Mouse (Mus musculus): ENCODE measurements around the gene Xab2. TPM values are rescaled to one million over a fixed set of nuclear protein-coding genes. Genes with fewer than 3 reads are reported as not detected.

The Xab2 gene
- polyA plus RNA-seq, 1 experiment = 128 TPM

DNA sequence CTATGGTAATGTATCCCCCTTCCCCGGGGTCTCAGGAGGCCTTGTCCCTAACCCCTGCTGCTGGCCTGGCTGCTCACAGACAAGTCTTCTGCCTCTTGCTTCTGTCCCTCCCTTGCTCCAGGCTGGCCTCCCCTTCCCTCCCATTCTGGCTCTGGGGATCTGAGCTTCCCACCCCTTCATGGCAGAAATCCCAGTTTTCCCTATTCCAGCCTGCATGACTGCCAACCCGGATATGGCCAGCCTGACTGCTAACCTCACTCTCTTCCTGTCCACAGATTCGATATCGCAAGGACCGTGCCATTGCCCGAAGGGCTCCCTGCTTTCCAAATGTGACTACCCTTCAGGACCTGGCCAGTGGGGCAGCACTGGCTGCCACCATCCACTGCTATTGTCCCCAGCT, 20.7 kb downstream of the Xab2 start:
- Histone ChIP-seq H3K36me3 (ENCODE audit: control insufficient read depth, insufficient read depth, low read length) (no peaks in the 10 kb centered on the region), H3K27me3 (ENCODE audit: control insufficient read depth, insufficient read depth, low read length) (no peaks in the 10 kb centered on the region), H3K27ac (ENCODE audit: control insufficient read depth, insufficient read depth, low read length) (no peak overlapping the region), H3K4me3 (ENCODE audit: control insufficient read depth, insufficient read depth, low read length) (no peak overlapping the region), H3K4me1 (replicated peaks; ENCODE audit: control insufficient read depth, insufficient read depth, low read length) (no peaks in the 10 kb centered on the region)
- no peak for DNase-seq
- TF ChIP-seq CTCF (IDR thresholded peaks at IDR 0.05; ENCODE audit: borderline replicate concordance, control insufficient read depth, extremely low read depth, insufficient read depth, low read length, poor library complexity) = no peak
- no peak for TF ChIP-seq POLR2A (IDR thresholded peaks at IDR 0.05; ENCODE audit: control insufficient read depth, extremely low read depth, insufficient read depth, low read length, poor library complexity)
- 95% methylated on average over 6 of the region's 6 CpGs for WGBS

DNA sequence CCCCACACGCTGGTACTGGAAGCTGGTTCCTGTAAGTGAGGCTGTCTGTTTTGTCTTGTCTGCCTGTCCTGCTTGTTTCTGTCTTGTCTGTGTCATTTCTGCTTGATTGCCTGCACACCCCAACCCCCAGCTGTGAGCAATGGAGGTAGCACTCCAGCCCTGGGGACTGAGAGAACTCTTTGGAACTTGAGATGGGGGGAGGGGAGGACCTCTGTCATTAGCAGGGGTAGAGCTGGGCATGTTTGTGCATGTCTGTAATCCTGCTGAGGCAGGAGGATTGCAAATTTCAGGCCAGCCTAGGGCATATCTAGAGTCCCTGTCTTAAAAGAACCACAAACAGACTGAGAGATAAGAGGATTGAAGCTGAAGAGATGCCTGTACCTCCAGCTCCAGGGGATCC, 21.9 kb downstream of the Xab2 start:
- WGBS = 100% methylated on average over 1 of the region's 1 CpGs
- TF ChIP-seq POLR2A (IDR thresholded peaks at IDR 0.05; ENCODE audit: control insufficient read depth, extremely low read depth, insufficient read depth, low read length, poor library complexity) (no peak), CTCF (IDR thresholded peaks at IDR 0.05; ENCODE audit: borderline replicate concordance, control insufficient read depth, extremely low read depth, insufficient read depth, low read length, poor library complexity) (no peak)

DNA sequence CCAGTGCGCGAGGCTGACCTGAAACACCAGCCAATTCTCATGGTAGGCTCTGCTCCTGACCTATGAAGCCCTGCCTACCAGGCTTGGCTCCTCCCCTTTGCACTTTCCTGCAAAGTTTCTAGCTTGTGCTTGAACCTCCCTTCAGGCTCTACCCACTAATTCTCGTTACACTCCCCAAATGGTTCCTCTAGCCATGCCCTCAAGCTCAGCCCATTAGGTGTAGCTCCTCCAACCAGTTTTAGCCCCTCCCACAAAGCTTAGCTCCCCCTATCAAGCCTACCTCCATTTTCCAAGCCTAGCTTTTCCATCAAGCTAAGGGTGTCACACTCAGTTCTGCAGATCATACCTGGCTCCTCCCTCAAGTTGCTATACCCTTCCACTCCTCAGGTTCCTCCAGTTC, 23.1 kb downstream of the Xab2 start:
- Histone ChIP-seq H3K36me3 (ENCODE audit: control insufficient read depth, insufficient read depth, low read length) (no peaks in the 10 kb centered on the region), H3K27ac (ENCODE audit: control insufficient read depth, insufficient read depth, low read length) (no peak overlapping the region)
- 89% methylated on average over 3 of the region's 3 CpGs for WGBS

More for the DNA sequence above, 21.9 kb downstream of the Xab2 start:
- Histone ChIP-seq H3K27me3 (ENCODE audit: control insufficient read depth, insufficient read depth, low read length) (no peaks in the 10 kb centered on the region), H3K27ac (ENCODE audit: control insufficient read depth, insufficient read depth, low read length) (no peak overlapping the region), H3K4me3 (ENCODE audit: control insufficient read depth, insufficient read depth, low read length) (no peak overlapping the region), H3K36me3 (ENCODE audit: control insufficient read depth, insufficient read depth, low read length) (no peaks in the 10 kb centered on the region), H3K4me1 (replicated peaks; ENCODE audit: control insufficient read depth, insufficient read depth, low read length) (no peaks in the 10 kb centered on the region)
- no peak for DNase-seq

DNA sequence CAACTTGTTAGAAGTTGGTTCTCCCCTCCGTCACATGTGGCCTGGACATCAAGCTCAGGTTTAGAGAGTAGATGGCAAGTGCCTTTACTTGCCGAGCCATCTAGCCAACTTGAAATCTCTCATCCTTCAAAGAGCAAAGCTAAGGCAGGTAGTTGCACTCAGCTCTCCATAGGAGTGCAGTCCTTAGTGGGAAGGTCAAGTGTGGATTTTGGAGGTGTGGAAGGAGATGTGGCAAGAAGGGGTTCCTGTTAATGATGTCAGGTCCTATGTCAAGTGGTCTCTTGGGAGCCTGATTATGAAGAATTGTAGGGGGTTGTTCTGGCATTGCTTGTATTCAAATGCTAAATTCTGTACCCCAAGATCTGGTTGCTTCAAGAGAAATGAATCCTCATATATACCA, 26.6 kb downstream of the Xab2 start:
- DNase-seq = no peak
- no peak for TF ChIP-seq CTCF (IDR thresholded peaks at IDR 0.05; ENCODE audit: borderline replicate concordance, control insufficient read depth, extremely low read depth, insufficient read depth, low read length, poor library complexity)
- no peak for TF ChIP-seq POLR2A (IDR thresholded peaks at IDR 0.05; ENCODE audit: control insufficient read depth, extremely low read depth, insufficient read depth, low read length, poor library complexity)
- H3K27me3 ChIP-seq (ENCODE audit: control insufficient read depth, insufficient read depth, low read length) = no peaks in the 10 kb centered on the region
- no peaks in the 10 kb centered on the region for H3K36me3 ChIP-seq (ENCODE audit: control insufficient read depth, insufficient read depth, low read length)
- no peaks in the 10 kb centered on the region for H3K4me1 ChIP-seq (replicated peaks; ENCODE audit: control insufficient read depth, insufficient read depth, low read length)
- no peak overlapping the region for H3K27ac ChIP-seq (ENCODE audit: control insufficient read depth, insufficient read depth, low read length)
- 94% methylated on average over 2 of the region's 2 CpGs for WGBS
- no peak overlapping the region for H3K4me3 ChIP-seq (ENCODE audit: control insufficient read depth, insufficient read depth, low read length)

More for the DNA sequence above, 23.1 kb downstream of the Xab2 start:
- DNase-seq = no peak
- Histone ChIP-seq H3K27me3 (ENCODE audit: control insufficient read depth, insufficient read depth, low read length) (no peaks in the 10 kb centered on the region), H3K4me3 (ENCODE audit: control insufficient read depth, insufficient read depth, low read length) (no peak overlapping the region), H3K4me1 (replicated peaks; ENCODE audit: control insufficient read depth, insufficient read depth, low read length) (no peaks in the 10 kb centered on the region)
- TF ChIP-seq POLR2A (IDR thresholded peaks at IDR 0.05; ENCODE audit: control insufficient read depth, extremely low read depth, insufficient read depth, low read length, poor library complexity) (no peak), CTCF (IDR thresholded peaks at IDR 0.05; ENCODE audit: borderline replicate concordance, control insufficient read depth, extremely low read depth, insufficient read depth, low read length, poor library complexity) (no peak)

DNA sequence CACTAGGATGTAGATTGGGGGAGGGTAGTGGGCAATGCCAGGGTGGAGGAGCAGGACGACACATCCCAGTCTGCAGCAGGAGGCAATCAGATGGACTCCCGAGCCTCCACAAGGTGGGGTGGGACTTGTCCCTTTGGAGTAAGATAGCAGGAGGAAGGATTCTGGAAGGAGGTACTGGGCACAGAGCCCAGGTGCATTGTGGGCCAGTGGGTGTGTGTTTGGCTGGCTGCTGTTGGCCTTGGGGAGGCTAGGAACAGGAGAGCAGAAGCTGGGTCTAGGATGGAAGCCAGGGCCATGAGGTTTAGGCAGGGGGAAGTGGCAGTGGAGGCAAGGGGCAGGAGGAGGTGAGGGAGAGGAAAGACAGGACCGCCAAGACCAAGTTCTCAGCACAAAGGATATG, 27.6 kb downstream of the Xab2 start:
- TF ChIP-seq POLR2A (IDR thresholded peaks at IDR 0.05; ENCODE audit: control insufficient read depth, extremely low read depth, insufficient read depth, low read length, poor library complexity) (no peak), CTCF (IDR thresholded peaks at IDR 0.05; ENCODE audit: borderline replicate concordance, control insufficient read depth, extremely low read depth, insufficient read depth, low read length, poor library complexity) (no peak)
- H3K4me3 ChIP-seq (ENCODE audit: control insufficient read depth, insufficient read depth, low read length) = no peak overlapping the region
- no peaks in the 10 kb centered on the region for H3K4me1 ChIP-seq (replicated peaks; ENCODE audit: control insufficient read depth, insufficient read depth, low read length)
- H3K27ac ChIP-seq (ENCODE audit: control insufficient read depth, insufficient read depth, low read length) = no peak overlapping the region
- no peaks in the 10 kb centered on the region for H3K36me3 ChIP-seq (ENCODE audit: control insufficient read depth, insufficient read depth, low read length)
- WGBS = 82% methylated on average over 3 of the region's 3 CpGs
- H3K27me3 ChIP-seq (ENCODE audit: control insufficient read depth, insufficient read depth, low read length) = no peaks in the 10 kb centered on the region
- DNase-seq = no peak

DNA sequence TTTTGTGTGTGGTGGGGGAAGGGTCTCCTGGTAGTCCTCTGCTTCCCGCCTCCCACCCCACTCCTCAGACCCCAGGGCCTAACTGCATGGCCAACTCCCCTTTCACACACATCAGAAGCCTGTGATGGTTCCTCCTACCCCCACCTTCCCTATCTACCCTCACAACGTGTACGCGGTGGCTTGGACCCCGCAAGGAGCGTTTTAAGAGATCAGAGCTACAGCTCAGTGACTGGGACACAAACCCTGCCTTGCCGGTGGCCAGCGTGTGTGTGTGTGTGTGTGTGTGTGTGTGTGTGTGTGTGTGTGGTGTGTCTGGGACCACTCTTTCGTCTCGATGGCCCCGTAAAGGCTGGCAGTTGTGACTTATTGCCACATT, 32.9 kb downstream of the Xab2 start:
- peak overlapping the region; percentile 43 for H3K4me3 ChIP-seq (ENCODE audit: control insufficient read depth, insufficient read depth, low read length)
- H3K27me3 ChIP-seq (ENCODE audit: control insufficient read depth, insufficient read depth, low read length) = peaks cover 10% of the 10 kb centered on the region
- no peak overlapping the region for H3K27ac ChIP-seq (ENCODE audit: control insufficient read depth, insufficient read depth, low read length)
- peaks cover 12% of the 10 kb centered on the region; the same call in 1 of the 2 replicates for H3K4me1 ChIP-seq (replicated peaks; ENCODE audit: control insufficient read depth, insufficient read depth, low read length)
- TF ChIP-seq CTCF (IDR thresholded peaks at IDR 0.05; ENCODE audit: borderline replicate concordance, control insufficient read depth, extremely low read depth, insufficient read depth, low read length, poor library complexity) (no peak), POLR2A (IDR thresholded peaks at IDR 0.05; ENCODE audit: control insufficient read depth, extremely low read depth, insufficient read depth, low read length, poor library complexity) (no peak)
- 31% methylated on average over 11 of the region's 11 CpGs for WGBS
- no peak for DNase-seq
- H3K36me3 ChIP-seq (ENCODE audit: control insufficient read depth, insufficient read depth, low read length) = no peaks in the 10 kb centered on the region

All from thymus, adult 2 months (tissue).